Mouse (Mus musculus) forebrain, embryonic 14.5 days (tissue): ENCODE measurements at regions not wholly inside any gene's neighbourhood (a gene's known extent, or its start where the extent isn't known, plus 50 kb on each side); places are given as distances from the start of the nearest gene placed in this dataset.
A peak's percentile ranks its signal among the peaks of the same experiment; 100 is the strongest.

ENCODE experiments used
- ATAC-seq: fragments of 200-750 bp; cut with Nextera tagmentation; 2 replicates; pipeline ENCODE4 v1.8.0; 2017; ENCODE audit warnings: mild to moderate bottlenecking, moderate library complexity
- DNase-seq: peaks from one replicate; pipeline ENCODE4 v3.0.0-alpha.2; 2015; ENCODE audit warnings: low spot score
- H3K27ac ChIP-seq: fragments of 300-500 bp; sonication (generic); 2 replicates; pipeline ENCODE4 v1.5.1; 2014; ENCODE audit warnings: low read depth, mild to moderate bottlenecking, control low read depth, low read length, moderate library complexity
- H3K27me3 ChIP-seq: fragments of 300-500 bp; sonication (generic); replicated peaks from 2 replicates; pipeline ENCODE4 v1.6.1; 2014; ENCODE audit warnings: low read length, control low read depth, mixed read lengths; ENCODE audit not compliant: control insufficient read depth, insufficient read depth
- H3K36me3 ChIP-seq: fragments of 300-500 bp; sonication (generic); 2 replicates; pipeline ENCODE4 v1.6.1; 2014; ENCODE audit warnings: low read length, control low read depth; ENCODE audit not compliant: control insufficient read depth, insufficient read depth
- H3K4me1 ChIP-seq: fragments of 300-500 bp; sonication (generic); 2 replicates; pipeline ENCODE4 v1.6.1; 2014; ENCODE audit warnings: antibody characterized with exemption, low read length, control low read depth; ENCODE audit not compliant: control insufficient read depth, insufficient read depth
- H3K4me2 ChIP-seq: fragments of 300-500 bp; sonication (generic); 2 replicates; pipeline ENCODE4 v1.6.1; 2014; ENCODE audit warnings: mild to moderate bottlenecking, control low read depth, low read length
- H3K4me3 ChIP-seq: fragments of 300-500 bp; sonication (generic); 2 replicates; pipeline ENCODE4 v1.5.1; 2014; ENCODE audit warnings: low read depth, low read length, control low read depth
- H3K9ac ChIP-seq: fragments of 300-500 bp; sonication (generic); 2 replicates; pipeline ENCODE4 v1.6.1; 2014; ENCODE audit warnings: mild to moderate bottlenecking, low read length, control low read depth, moderate library complexity
- H3K9me3 ChIP-seq: fragments of 300-500 bp; sonication (generic); replicated peaks from 2 replicates; pipeline ENCODE4 v1.6.1; 2016; ENCODE audit warnings: low read length, control low read depth, mixed read lengths; ENCODE audit not compliant: control insufficient read depth
- WGBS: fragments of 180-500 bp; shearing (Covaris S2); extraction: QIAGEN DNeasy Blood & Tissue Kit; methylation state at CpG from one replicate; pipeline ENCODE4 v1.1.7; 2014; 5-methylcytosine and 5-hydroxymethylcytosine counted together

DNA sequence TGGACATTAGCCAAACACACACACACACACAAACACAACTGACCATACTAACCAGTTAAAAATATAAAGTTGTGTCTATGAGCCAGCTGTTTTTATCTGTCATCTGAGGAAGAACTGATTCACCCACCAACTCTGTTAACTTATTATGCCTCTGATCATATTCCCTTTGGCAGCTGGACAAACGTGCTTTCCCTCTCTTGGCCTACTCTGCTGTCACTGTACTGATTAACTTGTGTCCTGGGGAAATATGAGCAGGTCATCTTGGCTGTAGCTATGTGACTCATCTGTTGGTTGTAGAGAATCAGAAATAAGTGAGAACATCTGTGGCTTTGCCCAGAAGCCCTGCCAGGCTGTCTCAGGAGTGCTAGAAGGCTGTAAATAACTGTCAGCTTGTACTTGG is 210.9 kb upstream of the Gm11232 start:
- H3K9me3 ChIP-seq = no peaks in the 10 kb centered on the region
- 83% methylated on average over 1 of the region's 1 CpGs for WGBS
- no peak overlapping the region for H3K9ac ChIP-seq
- ATAC-seq = no peak
- H3K4me2 ChIP-seq = no peak overlapping the region
- H3K27ac ChIP-seq = no peak overlapping the region
- no peaks in the 10 kb centered on the region for H3K27me3 ChIP-seq
- H3K4me3 ChIP-seq = no peak overlapping the region
- H3K4me1 ChIP-seq = no peaks in the 10 kb centered on the region
- H3K36me3 ChIP-seq = no peaks in the 10 kb centered on the region
- no peak for DNase-seq

GRCm38 (mm10) chr4:71953441-71953840 is 195.7 kb upstream of the Gm11232 start:
- Histone ChIP-seq H3K27me3 (no peaks in the 10 kb centered on the region), H3K9me3 (no peaks in the 10 kb centered on the region), H3K4me3 (no peak overlapping the region), H3K9ac (no peak overlapping the region), H3K36me3 (no peaks in the 10 kb centered on the region), H3K4me1 (no peaks in the 10 kb centered on the region), H3K4me2 (no peak overlapping the region), H3K27ac (no peak overlapping the region)
- no peak for DNase-seq
- no peak for ATAC-seq
- WGBS = 74% methylated on average over 2 of the region's 2 CpGs

DNA sequence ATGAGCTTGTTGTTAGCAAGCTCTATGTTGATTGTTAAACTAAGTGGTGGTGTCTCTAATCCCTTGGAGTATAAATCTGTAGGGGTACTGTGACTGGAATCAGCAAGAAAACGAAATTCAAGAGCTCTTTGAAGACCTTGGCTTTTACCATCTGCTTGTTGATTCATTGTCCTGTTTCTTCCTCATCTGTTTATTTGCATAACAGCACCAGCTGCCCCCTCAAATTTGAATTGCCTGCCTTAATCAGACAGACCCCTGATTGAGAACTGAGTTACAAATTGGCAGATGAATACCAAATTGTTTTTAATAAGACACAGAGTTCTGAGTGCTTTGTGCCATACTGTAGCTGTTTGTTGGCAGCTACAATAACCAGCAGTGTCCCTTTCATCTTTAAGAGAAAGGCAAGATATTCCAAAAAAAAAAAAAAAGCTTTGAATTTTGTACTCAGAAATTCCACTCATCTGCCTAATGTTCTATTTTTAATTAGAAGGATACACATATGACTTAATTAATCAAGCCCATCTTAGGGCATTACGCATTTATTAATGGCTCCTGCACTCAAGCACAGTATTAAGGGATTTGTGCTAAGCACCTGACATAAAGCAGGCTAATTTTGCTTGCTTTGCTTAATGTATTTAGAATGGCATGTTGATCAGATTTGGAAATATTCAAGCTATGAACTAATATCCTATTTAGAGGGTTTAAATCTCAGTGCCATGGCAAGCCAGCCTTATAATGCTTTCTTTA is 175.6 kb upstream of the Gm11232 start:
- WGBS = 9% methylated on average over 2 of the region's 2 CpGs

DNA sequence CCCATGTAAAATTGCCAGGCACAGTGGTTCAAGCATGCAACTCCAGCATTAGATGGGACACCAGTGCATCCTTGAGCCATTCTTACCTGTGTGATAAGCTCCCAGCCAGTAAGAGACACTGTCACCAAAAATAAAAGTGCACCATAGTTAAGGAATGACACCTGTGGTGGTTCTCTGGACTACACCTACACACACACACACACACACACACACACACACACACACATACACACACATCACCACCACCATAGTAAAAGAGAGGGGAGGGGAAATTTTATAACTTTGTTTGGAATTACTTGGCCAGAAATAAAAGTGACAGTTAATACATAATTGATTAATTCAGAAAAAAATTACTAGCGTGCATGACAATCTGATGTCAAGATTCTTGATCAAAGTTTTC is 175.1 kb upstream of the Gm11232 start:
- Histone ChIP-seq H3K4me1 (0 out of 2 replicates have a peak, but pooled peaks cover 4% of the 10 kb centered on the region), H3K9me3 (no peaks in the 10 kb centered on the region), H3K4me3 (no peak overlapping the region), H3K27me3 (no peaks in the 10 kb centered on the region), H3K9ac (no peak overlapping the region), H3K4me2 (no peak overlapping the region), H3K36me3 (no peaks in the 10 kb centered on the region), H3K27ac (no peak overlapping the region)
- DNase-seq (no peak), ATAC-seq (peak; percentile 37)
- WGBS = 16% methylated on average over 1 of the region's 1 CpGs

More for the DNA sequence above, 175.6 kb upstream of the Gm11232 start:
- Histone ChIP-seq H3K4me3 (no peak overlapping the region), H3K9ac (no peak overlapping the region), H3K4me1 (0 out of 2 replicates have a peak, but pooled peaks cover 4% of the 10 kb centered on the region), H3K27me3 (no peaks in the 10 kb centered on the region), H3K9me3 (no peaks in the 10 kb centered on the region), H3K36me3 (no peaks in the 10 kb centered on the region), H3K27ac (no peak overlapping the region), H3K4me2 (no peak overlapping the region)
- DNase-seq (peak; percentile 91), ATAC-seq (peak; percentile 97)

DNA sequence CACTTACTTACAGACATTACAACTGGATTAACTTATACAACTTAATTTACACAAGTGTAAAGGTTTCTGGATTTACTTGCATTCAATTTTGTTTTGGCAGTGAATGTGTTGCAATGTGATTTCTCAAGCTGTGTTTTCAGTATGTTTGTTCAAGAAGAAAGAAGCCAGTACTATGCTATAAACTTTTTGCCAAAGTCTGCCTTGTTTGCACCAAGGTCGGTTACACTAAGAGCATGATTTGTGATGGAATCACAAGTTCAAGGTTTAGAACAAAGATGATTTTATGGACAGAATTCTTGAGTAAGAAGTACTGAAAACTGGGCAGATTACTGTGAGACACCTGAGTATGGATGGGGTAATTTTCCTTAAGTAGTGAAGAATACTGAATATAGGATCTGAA is 153.8 kb upstream of the Gm11232 start:
- no peak overlapping the region for H3K4me2 ChIP-seq
- no peak for DNase-seq
- H3K9ac ChIP-seq = no peak overlapping the region
- H3K36me3 ChIP-seq = no peaks in the 10 kb centered on the region
- no peak for ATAC-seq
- no peaks in the 10 kb centered on the region for H3K4me1 ChIP-seq
- no peak overlapping the region for H3K4me3 ChIP-seq
- no peaks in the 10 kb centered on the region for H3K9me3 ChIP-seq
- H3K27ac ChIP-seq = no peak overlapping the region
- 85% methylated on average over 1 of the region's 1 CpGs for WGBS
- H3K27me3 ChIP-seq = no peaks in the 10 kb centered on the region

GRCm38 (mm10) chr4:71875651-71876050 is 117.9 kb upstream of the Gm11232 start:
- no peaks in the 10 kb centered on the region for H3K36me3 ChIP-seq
- H3K4me3 ChIP-seq = no peak overlapping the region
- no peak overlapping the region for H3K4me2 ChIP-seq
- no peaks in the 10 kb centered on the region for H3K9me3 ChIP-seq
- no peak for DNase-seq
- no peak overlapping the region for H3K9ac ChIP-seq
- H3K27me3 ChIP-seq = no peaks in the 10 kb centered on the region
- H3K4me1 ChIP-seq = no peaks in the 10 kb centered on the region
- no peak overlapping the region for H3K27ac ChIP-seq
- 89% methylated on average over 4 of the region's 4 CpGs for WGBS
- ATAC-seq = no peak

DNA sequence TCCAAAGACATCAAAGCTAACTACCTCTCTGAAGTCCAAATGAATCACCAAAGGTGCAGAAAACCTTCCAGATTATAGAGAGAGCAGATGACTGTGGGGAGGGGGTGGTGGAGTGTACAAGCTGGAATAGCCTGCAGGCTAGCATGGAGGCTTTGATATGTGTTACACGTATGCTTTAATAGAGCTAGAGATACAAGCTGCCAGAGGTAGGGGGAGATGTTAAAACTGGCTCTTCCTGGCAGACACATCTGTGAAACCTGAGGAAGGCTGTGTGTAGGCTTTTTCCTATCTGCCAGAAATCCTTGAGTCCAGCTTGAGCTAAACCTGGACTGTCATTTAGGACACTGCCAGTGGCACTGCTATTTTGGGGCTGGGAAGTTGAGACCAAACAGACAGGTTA is 109.2 kb upstream of the Gm11232 start:
- H3K36me3 ChIP-seq = no peaks in the 10 kb centered on the region
- no peak overlapping the region for H3K4me3 ChIP-seq
- H3K9me3 ChIP-seq = no peaks in the 10 kb centered on the region
- ATAC-seq = no peak
- H3K4me2 ChIP-seq = no peak overlapping the region
- no peak overlapping the region for H3K9ac ChIP-seq
- no peaks in the 10 kb centered on the region for H3K4me1 ChIP-seq
- H3K27me3 ChIP-seq = no peaks in the 10 kb centered on the region
- WGBS = 50% methylated on average over 1 of the region's 1 CpGs
- no peak for DNase-seq
- no peak overlapping the region for H3K27ac ChIP-seq

- Histone ChIP-seq H3K36me3 (no peaks in the 10 kb centered on the region), H3K4me2 (no peak overlapping the region), H3K27ac (no peak overlapping the region), H3K4me3 (no peak overlapping the region), H3K4me1 (peaks cover 5% of the 10 kb centered on the region; the same call in 1 of the 2 replicates), H3K27me3 (no peaks in the 10 kb centered on the region), H3K9ac (no peak overlapping the region), H3K9me3 (no peaks in the 10 kb centered on the region)
- DNase-seq = no peak
- WGBS = 86% methylated on average over 3 of the region's 3 CpGs
- no peak for ATAC-seq
Measured at GRCm38 (mm10) chr4:71841833-71842232, 84.1 kb upstream of the Gm11232 start.

DNA sequence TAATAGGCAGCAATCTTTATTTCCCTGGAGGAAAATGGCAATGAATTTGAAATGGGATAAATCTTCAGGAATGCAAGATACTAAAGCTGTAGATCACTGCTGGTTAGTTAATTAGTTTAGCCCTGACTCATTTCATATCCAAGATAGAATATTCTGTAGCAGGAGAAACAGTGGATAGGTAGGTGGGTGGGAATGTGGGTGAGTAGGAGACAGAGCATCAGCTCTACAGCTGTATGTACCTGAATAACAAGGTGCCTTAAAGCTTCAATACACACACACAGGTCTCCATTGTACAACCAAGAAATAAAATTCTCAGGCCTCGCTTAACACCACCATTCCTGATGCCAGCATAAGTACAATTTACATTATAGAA is 83.0 kb upstream of the Gm11232 start:
- peak; percentile 24; the same call in 1 of the 2 replicates for ATAC-seq
- 89% methylated on average over 1 of the region's 1 CpGs for WGBS
- no peak overlapping the region for H3K4me2 ChIP-seq

More for the DNA sequence above, 83.0 kb upstream of the Gm11232 start:
- Histone ChIP-seq H3K9ac (no peak overlapping the region), H3K36me3 (no peaks in the 10 kb centered on the region), H3K27me3 (no peaks in the 10 kb centered on the region), H3K4me1 (peaks cover 5% of the 10 kb centered on the region; the same call in 1 of the 2 replicates), H3K4me3 (no peak overlapping the region), H3K27ac (no peak overlapping the region), H3K9me3 (no peaks in the 10 kb centered on the region)
- peak; percentile 5 for DNase-seq
